Mouse (Mus musculus) heart, embryonic 10.5 days (tissue): ENCODE results near the gene Smap2. TPM values are rescaled to one million over a fixed set of nuclear protein-coding genes. Genes with fewer than 3 reads are reported as not detected.

Experiments
- DNase-seq: peaks from one replicate; pipeline ENCODE4 v3.0.0-alpha.2; 2017; ENCODE audit warnings: low spot score
- H3K27ac ChIP-seq: fragments of 300-500 bp; sonication (generic); 2 replicates; pipeline ENCODE4 v1.5.1; 2016; ENCODE audit warnings: mild to moderate bottlenecking
- H3K27me3 ChIP-seq: fragments of 300-500 bp; sonication (generic); 2 replicates; pipeline ENCODE4 v1.6.1; 2016; ENCODE audit warnings: mild to moderate bottlenecking; ENCODE audit not compliant: poor library complexity, insufficient read depth, severe bottlenecking
- H3K36me3 ChIP-seq: fragments of 300-500 bp; sonication (generic); 2 replicates; pipeline ENCODE4 v1.6.1; 2016; ENCODE audit warnings: mild to moderate bottlenecking, moderate library complexity
- H3K4me1 ChIP-seq: fragments of 300-500 bp; sonication (generic); 2 replicates; pipeline ENCODE4 v1.6.1; 2016; ENCODE audit warnings: mild to moderate bottlenecking
- H3K4me3 ChIP-seq: fragments of 300-500 bp; sonication (generic); 2 replicates; pipeline ENCODE4 v1.5.1; 2016; ENCODE audit warnings: mild to moderate bottlenecking, moderate library complexity
- H3K9me3 ChIP-seq: fragments of 300-500 bp; sonication (generic); 2 replicates; pipeline ENCODE4 v1.6.1; 2016; ENCODE audit warnings: mild to moderate bottlenecking, moderate library complexity
- WGBS: fragments of 180-500 bp; shearing (Covaris S2); methylation state at CpG from one replicate; pipeline ENCODE4 v1.1.7; 2016; 5-methylcytosine and 5-hydroxymethylcytosine counted together
- polyA plus RNA-seq: library from polyadenylated mRNA; unstranded; fragments of >200 nt; fragmentation: Nextera tagmentation; extraction: Ambion mirVana; gene quantifications from 2 replicates; pipeline ENCODE4 v1.2.1, GENCODE M21; 2016

Gene Smap2
- polyA plus RNA-seq, 1 experiment from 2014 or later = 18.6 TPM

GRCm38 (mm10) chr4:120995911-120996310 lies 21.1 kb downstream of the Smap2 start:
- H3K27ac ChIP-seq = no peak overlapping the region
- no peak for DNase-seq
- H3K27me3 ChIP-seq = no peaks in the 10 kb centered on the region
- H3K9me3 ChIP-seq = no peaks in the 10 kb centered on the region
- H3K36me3 ChIP-seq = no peaks in the 10 kb centered on the region
- H3K4me1 ChIP-seq = peaks cover 8% of the 10 kb centered on the region; the same call in 1 of the 2 replicates
- 85% methylated on average over 1 of the region's 1 CpGs for WGBS
- no peak overlapping the region for H3K4me3 ChIP-seq

- WGBS = 81% methylated on average over 1 of the region's 1 CpGs
- Histone ChIP-seq H3K27me3 (no peaks in the 10 kb centered on the region), H3K4me3 (no peak overlapping the region), H3K4me1 (no peaks in the 10 kb centered on the region; the same call in 1 of the 2 replicates), H3K27ac (no peak overlapping the region), H3K9me3 (peaks cover 4% of the 10 kb centered on the region; the same call in 1 of the 2 replicates), H3K36me3 (no peaks in the 10 kb centered on the region)
- DNase-seq = no peak
Measured at GRCm38 (mm10) chr4:120993025-120993424, 24.0 kb downstream of the Smap2 start.

- DNase-seq = no peak
- Histone ChIP-seq H3K9me3 (peaks cover 4% of the 10 kb centered on the region; the same call in 1 of the 2 replicates), H3K36me3 (no peaks in the 10 kb centered on the region), H3K27ac (no peak overlapping the region), H3K27me3 (no peaks in the 10 kb centered on the region), H3K4me3 (no peak overlapping the region), H3K4me1 (no peaks in the 10 kb centered on the region; the same call in 1 of the 2 replicates)
- 85% methylated on average over 2 of the region's 2 CpGs for WGBS
Measured at GRCm38 (mm10) chr4:120992284-120992683, 24.8 kb downstream of the Smap2 start.

DNA sequence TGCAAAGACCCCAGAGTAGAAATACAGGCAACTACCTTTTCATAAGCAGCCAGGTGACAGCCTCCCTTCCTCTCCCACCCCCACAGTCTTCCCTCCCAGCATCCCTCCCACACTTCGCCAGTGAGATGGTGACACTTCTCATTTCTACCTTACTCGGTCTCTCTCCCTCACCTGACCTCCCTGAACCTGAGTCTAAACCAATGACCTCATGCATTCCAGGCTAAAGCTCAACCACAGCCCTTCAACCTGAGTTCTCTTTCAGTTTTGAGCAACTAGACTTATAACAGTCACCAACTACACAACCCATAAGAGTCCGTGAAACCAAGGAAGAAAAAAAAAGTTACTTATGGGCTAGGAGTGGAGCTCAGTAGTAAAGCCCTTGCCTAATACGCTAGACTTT lies 29.7 kb downstream of the Smap2 start:
- peaks cover 4% of the 10 kb centered on the region; the same call in 1 of the 2 replicates for H3K9me3 ChIP-seq
- no peak overlapping the region for H3K27ac ChIP-seq
- peaks cover 14% of the 10 kb centered on the region for H3K36me3 ChIP-seq
- no peaks in the 10 kb centered on the region for H3K27me3 ChIP-seq
- no peak overlapping the region for H3K4me3 ChIP-seq
- WGBS = 65% methylated on average over 4 of the region's 4 CpGs
- DNase-seq = no peak
- H3K4me1 ChIP-seq = no peaks in the 10 kb centered on the region

DNA sequence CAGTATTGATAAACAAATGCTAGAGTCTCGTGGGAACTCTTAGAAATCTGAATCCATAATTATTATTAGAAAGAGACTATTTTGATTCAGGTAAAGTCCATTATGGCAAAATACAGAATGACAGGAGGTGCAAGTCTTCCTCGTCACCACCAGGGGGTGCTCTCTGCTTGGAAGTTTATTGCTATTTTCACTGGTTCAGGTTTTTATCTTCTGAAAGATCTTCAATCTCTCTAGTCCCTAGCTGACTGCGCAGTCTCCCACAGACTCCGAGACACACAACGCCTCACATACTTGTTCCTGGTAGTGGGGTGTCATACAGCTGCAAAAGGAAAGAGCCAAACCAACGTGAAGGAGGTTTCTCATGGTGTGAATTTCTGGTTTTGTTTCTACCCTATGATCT lies 30.6 kb downstream of the Smap2 start:
- 22% methylated on average over 6 of the region's 6 CpGs for WGBS
- Histone ChIP-seq H3K4me1 (no peaks in the 10 kb centered on the region), H3K27me3 (no peaks in the 10 kb centered on the region), H3K27ac (no peak overlapping the region), H3K4me3 (no peak overlapping the region), H3K36me3 (peaks cover 15% of the 10 kb centered on the region), H3K9me3 (peaks cover 4% of the 10 kb centered on the region; the same call in 1 of the 2 replicates)
- no peak for DNase-seq

DNA sequence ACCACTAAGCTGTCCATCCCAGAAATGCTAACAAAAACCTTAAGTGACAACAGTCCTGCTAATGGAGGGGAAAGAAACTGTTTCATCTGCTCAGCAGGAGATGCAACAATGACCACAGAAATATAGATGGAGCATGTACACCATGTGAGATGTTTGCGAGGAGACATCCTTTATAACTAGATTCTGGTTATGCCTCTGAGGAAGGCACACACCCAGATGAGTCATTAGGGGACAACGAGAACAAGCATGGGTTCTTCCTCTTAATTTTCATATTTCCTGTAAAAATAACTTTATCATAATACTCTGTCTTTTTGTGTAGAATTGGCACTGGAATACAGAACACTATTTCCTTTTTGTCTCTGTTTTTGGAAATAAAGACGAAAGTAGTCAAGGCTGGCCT lies 38.8 kb downstream of the Smap2 start:
- WGBS = 88% methylated on average over 3 of the region's 3 CpGs
- no peak overlapping the region for H3K4me3 ChIP-seq
- H3K9me3 ChIP-seq = no peaks in the 10 kb centered on the region
- DNase-seq = no peak
- no peaks in the 10 kb centered on the region for H3K4me1 ChIP-seq
- H3K27me3 ChIP-seq = no peaks in the 10 kb centered on the region
- no peak overlapping the region for H3K27ac ChIP-seq
- H3K36me3 ChIP-seq = peaks cover 32% of the 10 kb centered on the region

- H3K36me3 ChIP-seq = peaks cover 47% of the 10 kb centered on the region
Measured at GRCm38 (mm10) chr4:120975428-120975734, 41.7 kb downstream of the Smap2 start.

DNA sequence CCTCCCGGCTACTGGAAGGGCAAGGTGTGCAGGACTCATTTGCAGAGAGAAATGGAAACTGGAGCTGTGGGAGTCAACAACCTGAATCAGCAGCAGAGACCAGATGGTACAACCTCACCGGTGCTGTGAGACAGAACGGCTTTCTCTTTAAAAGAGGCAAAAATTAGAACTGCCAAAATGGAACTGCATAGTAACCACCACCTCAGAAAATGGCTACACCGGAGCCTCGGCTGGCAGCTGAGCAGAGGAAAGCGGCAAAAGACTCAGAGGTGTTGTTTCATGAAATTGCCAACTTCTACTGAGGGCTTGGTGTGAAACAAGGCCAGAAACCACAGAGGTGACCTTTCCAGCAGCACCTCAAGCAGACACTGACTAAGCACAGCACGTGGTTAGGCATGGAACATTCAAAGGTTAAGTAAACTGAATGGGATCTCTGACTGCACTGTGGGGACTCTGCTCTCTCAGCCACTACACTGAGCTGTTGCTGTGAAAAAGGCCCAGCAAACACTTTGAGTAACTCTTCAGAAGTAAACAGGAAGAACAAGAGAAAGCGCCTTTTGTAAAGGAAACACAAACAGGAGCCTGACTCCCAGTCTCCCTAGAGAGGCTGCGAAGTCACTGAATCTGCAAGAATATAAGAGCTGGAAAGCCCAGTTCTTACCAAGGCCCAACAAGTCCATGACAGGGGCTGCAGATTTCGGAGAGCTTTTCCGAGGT lies 42.2 kb downstream of the Smap2 start:
- Histone ChIP-seq H3K4me1 (no peaks in the 10 kb centered on the region), H3K9me3 (no peaks in the 10 kb centered on the region), H3K4me3 (no peak overlapping the region), H3K36me3 (peaks cover 48% of the 10 kb centered on the region), H3K27me3 (no peaks in the 10 kb centered on the region), H3K27ac (no peak overlapping the region)
- no peak for DNase-seq
- WGBS = 83% methylated on average over 11 of the region's 11 CpGs

More at GRCm38 (mm10) chr4:120975428-120975734, 41.7 kb downstream of the Smap2 start:
- Histone ChIP-seq H3K4me1 (no peaks in the 10 kb centered on the region), H3K4me3 (no peak overlapping the region), H3K9me3 (no peaks in the 10 kb centered on the region), H3K27me3 (no peaks in the 10 kb centered on the region), H3K27ac (no peak overlapping the region)
- WGBS = 83% methylated on average over 4 of the region's 4 CpGs
- DNase-seq = no peak

GRCm38 (mm10) chr4:120971842-120972241 lies 45.2 kb downstream of the Smap2 start:
- DNase-seq = no peak
- WGBS = 89% methylated on average over 8 of the region's 8 CpGs
- H3K27ac ChIP-seq = no peak overlapping the region
- H3K4me3 ChIP-seq = no peak overlapping the region
- H3K27me3 ChIP-seq = no peaks in the 10 kb centered on the region
- no peaks in the 10 kb centered on the region for H3K9me3 ChIP-seq
- no peaks in the 10 kb centered on the region for H3K4me1 ChIP-seq
- H3K36me3 ChIP-seq = peaks cover 61% of the 10 kb centered on the region

GRCm38 (mm10) chr4:120969382-120970146 lies 47.5 kb downstream of the Smap2 start:
- H3K4me1 ChIP-seq = no peaks in the 10 kb centered on the region
- no peak for DNase-seq
- H3K27ac ChIP-seq = no peak overlapping the region
- peaks cover 50% of the 10 kb centered on the region for H3K36me3 ChIP-seq
- WGBS = 78% methylated on average over 5 of the region's 5 CpGs
- H3K4me3 ChIP-seq = no peak overlapping the region
- no peaks in the 10 kb centered on the region for H3K9me3 ChIP-seq
- no peaks in the 10 kb centered on the region for H3K27me3 ChIP-seq

- Histone ChIP-seq H3K9me3 (no peaks in the 10 kb centered on the region), H3K27ac (no peak overlapping the region), H3K36me3 (peaks cover 43% of the 10 kb centered on the region), H3K4me1 (no peaks in the 10 kb centered on the region), H3K27me3 (no peaks in the 10 kb centered on the region), H3K4me3 (no peak overlapping the region)
- WGBS = 91% methylated on average over 9 of the region's 9 CpGs
- no peak for DNase-seq
Measured at GRCm38 (mm10) chr4:120968486-120968885, 48.6 kb downstream of the Smap2 start.

DNA sequence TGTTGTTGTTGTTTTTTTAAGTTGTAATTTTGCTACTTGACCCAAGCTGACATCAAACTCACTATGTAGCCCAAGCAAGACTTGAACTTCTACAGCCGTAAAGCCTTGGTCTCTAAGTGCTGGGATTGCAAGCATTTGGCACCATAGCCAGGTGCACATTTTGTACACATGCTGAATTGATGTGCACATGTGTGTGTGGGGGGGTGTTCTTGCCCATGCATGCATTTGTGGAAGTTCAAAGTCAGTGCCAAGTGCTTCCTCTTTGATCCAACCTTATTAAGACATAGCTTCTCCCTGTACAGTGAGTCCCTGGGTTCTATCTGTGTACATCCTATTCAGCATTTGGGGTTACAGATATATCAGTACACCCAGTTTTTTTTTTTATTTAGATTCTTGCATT lies 61.5 kb downstream of the Smap2 start:
- no peaks in the 10 kb centered on the region for H3K36me3 ChIP-seq
- no peaks in the 10 kb centered on the region for H3K9me3 ChIP-seq
- DNase-seq = no peak
- 97% methylated on average over 1 of the region's 1 CpGs for WGBS
- H3K4me3 ChIP-seq = no peak overlapping the region
- H3K27me3 ChIP-seq = no peaks in the 10 kb centered on the region
- no peak overlapping the region for H3K27ac ChIP-seq
- H3K4me1 ChIP-seq = no peaks in the 10 kb centered on the region; the same call in none of the 2 replicates

DNA sequence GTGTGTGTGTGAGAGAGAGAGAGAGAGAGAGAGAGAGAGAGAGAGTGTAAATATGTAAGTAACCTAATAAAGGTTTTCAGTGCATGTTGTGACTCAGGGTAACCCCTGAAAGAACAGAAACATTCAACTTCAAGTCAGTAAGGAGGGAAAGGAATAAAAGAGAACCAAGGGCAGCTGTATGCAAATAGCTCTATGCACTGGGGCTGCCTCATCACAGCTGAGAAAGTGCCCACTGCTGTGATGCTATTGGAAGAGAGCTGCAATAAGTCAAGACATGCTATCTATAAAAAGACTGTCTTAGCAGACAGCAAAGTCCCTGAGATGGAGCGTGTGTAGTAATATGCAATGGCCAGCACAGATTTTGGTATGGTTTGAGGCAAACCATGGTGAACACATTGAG lies 63.4 kb downstream of the Smap2 start:
- WGBS = 69% methylated on average over 1 of the region's 1 CpGs
- Histone ChIP-seq H3K27me3 (no peaks in the 10 kb centered on the region), H3K4me1 (no peaks in the 10 kb centered on the region; the same call in 1 of the 2 replicates), H3K9me3 (no peaks in the 10 kb centered on the region), H3K4me3 (no peak overlapping the region), H3K27ac (no peak overlapping the region), H3K36me3 (no peaks in the 10 kb centered on the region)
- no peak for DNase-seq
